Mouse (Mus musculus): ENCODE results near the gene Gm3115.
"Not testable (repeated sequence)": the region's sequence is repeated elsewhere in the genome, so short reads cannot be mapped to it uniquely, and the experiment has no call there.

The Gm3115 gene

DNA sequence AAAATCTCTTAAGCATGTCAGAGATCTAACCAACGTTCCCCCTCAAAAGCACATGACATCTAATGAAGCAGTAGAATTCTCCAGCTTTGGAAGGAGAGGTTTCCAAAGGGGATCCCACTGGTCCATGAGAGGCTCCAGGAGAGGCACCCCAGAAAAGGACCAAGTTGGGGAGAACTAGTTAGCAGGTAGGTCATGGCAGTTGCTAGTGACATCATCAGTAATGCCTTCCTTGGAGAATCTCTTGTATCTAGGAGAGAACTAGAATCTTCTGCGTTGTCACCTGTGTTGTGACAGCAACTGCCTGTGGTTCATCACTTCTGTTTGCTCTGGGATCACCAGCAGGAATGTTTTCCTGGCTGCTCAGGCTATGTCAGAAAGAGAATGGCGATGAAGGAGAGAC, at the start of gene Gm3115:
Gene Gm3115, plus strand, starts transcription at position 301 of the 400 bp plus-strand sequence.
- not testable (repeated sequence) for DNase-seq (ENCODE audit: low spot score)

DNA sequence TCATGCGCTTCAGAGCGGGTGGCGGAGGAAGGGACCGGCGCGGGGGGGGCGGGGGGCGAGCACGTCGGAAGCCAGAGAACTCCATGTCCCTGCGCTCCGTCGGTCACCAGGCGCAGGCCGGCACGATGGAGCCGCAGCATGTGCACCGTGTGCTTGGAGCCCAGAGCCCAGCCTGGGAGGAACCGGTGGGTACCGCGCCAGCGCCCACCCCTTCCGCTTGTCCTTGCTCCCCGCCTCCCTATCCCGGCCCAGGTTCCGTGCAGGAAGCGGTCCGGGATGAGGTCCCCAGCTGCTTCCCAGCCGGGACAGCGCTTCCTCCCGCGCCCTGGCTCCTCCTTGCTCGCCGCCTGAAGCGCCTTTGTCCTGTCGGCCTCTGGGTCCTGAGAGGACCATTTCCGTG, 26.5 kb downstream of the Gm3115 start, which contains the start of gene Gm8108:
Gene Gm8108, plus strand, starts transcription at position 101 of the 400 bp plus-strand sequence.
- DNase-seq (ENCODE audit: low spot score): not testable (repeated sequence)

DNA sequence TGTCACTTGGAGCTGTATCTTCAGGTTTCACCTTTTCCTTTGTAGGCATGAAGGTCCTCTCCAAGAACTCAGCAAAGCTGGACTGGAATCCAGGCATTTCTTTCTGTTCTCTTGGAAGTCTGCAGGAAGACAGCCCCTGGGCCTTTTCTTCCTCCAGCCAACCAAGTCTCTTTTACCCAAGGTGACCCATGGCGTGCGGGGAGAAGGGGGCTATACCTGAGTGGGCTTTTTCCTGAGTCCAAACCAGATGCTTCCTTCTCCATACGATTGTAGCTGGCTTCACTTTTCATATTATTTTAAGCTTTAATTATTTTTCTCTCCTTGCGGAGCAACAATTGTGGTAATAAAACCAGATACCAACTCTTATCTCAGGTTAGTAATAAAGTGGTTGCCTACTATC, 57.7 kb downstream of the Gm3115 start:
- not testable (repeated sequence) for DNase-seq (ENCODE audit: low spot score)

Data from adipocyte (in vitro differentiated cells).